Mouse (Mus musculus): ENCODE data around the gene Syn3. TPM values are rescaled to one million over a fixed set of nuclear protein-coding genes. Genes with fewer than 3 reads are reported as not detected.

Gene Syn3
- polyA plus RNA-seq, 1 experiment, result 2.6 TPM

DNA sequence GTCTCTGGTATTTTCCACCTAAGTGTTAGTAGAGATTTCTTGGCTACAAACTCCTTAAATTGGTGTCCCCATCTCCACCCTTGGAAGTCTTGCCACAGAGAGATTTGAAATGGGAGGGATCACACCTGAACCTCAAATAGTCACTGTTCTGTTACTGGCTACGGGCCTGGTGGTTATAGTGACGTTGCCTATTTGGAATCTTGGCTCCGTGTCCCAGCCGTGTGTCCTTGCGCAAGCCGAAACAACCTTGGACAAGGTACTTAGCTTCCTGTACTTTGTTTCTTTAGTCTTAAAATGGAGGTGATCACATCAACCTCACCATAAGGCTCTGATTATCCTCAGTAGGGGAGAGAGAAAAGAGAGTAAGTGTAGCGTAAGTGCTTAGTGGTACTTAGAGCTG lies 212.2 kb downstream of the Syn3 start:
- Histone ChIP-seq H3K27me3 (ENCODE audit: control insufficient read depth, insufficient read depth, low read length, poor library complexity, severe bottlenecking) (no peaks in the 10 kb centered on the region), H3K27ac (ENCODE audit: insufficient read depth, low read length) (no peak overlapping the region), H3K9ac (ENCODE audit: low read depth, poor library complexity, severe bottlenecking) (no peak overlapping the region), H3K4me1 (ENCODE audit: control insufficient read depth, insufficient read depth, low read length) (no peaks in the 10 kb centered on the region), H3K4me3 (ENCODE audit: low read depth, low read length) (no peak overlapping the region), H3K9me3 (replicated peaks; ENCODE audit: control insufficient read depth, insufficient read depth, low read length, poor library complexity, severe bottlenecking) (no peaks in the 10 kb centered on the region), H3K36me3 (ENCODE audit: control insufficient read depth, insufficient read depth, low read length, poor library complexity, severe bottlenecking) (no peaks in the 10 kb centered on the region)
- TF ChIP-seq CTCF (IDR thresholded peaks at IDR 0.05; ENCODE audit: low read depth, low read length) (no peak), POLR2A (IDR thresholded peaks at IDR 0.05; ENCODE audit: insufficient read depth, low read length) (no peak), EP300 (IDR thresholded peaks at IDR 0.05; ENCODE audit: insufficient read depth, low read depth, low read length) (no peak)

GRCm38 (mm10) chr10:86281238-86281637 lies 217.5 kb downstream of the Syn3 start:
- no peaks in the 10 kb centered on the region for H3K9me3 ChIP-seq (replicated peaks; ENCODE audit: control insufficient read depth, insufficient read depth, low read length, poor library complexity, severe bottlenecking)
- TF ChIP-seq CTCF (IDR thresholded peaks at IDR 0.05; ENCODE audit: low read depth, low read length) (no peak), POLR2A (IDR thresholded peaks at IDR 0.05; ENCODE audit: insufficient read depth, low read length) (no peak), EP300 (IDR thresholded peaks at IDR 0.05; ENCODE audit: insufficient read depth, low read depth, low read length) (no peak)
- H3K27me3 ChIP-seq (ENCODE audit: control insufficient read depth, insufficient read depth, low read length, poor library complexity, severe bottlenecking), result no peaks in the 10 kb centered on the region

DNA sequence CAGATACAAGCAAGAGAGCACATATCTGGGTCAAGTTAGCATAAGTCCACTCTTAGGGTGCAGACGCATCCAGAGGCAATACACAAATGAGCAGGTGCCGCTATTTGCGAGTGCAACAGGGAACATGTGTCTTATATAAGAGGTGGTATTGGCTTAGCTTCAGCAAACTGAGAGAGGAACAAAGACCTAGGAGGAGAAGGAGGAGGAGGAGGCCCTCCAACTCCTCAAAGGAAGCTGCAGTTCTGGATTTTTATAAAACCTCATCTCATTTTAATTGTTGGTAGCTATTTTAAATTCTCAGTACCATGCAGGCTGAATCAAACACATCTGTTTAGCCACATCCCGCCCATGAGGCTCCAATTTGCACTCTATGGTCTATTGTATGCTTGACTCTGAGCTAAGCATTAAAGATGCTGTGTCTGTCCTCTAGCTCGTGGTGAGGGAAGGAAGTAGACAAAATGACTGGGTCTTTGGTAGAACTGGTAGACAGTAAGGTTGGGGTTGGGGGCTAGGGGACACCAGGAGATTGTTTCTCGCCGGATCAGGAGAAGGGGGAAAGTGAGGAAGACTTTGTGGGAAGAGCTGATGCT lies 219.0 kb downstream of the Syn3 start:
- Histone ChIP-seq H3K9me3 (replicated peaks; ENCODE audit: control insufficient read depth, insufficient read depth, low read length, poor library complexity, severe bottlenecking) (no peaks in the 10 kb centered on the region), H3K27ac (ENCODE audit: insufficient read depth, low read length) (no peak overlapping the region), H3K36me3 (ENCODE audit: control insufficient read depth, insufficient read depth, low read length, poor library complexity, severe bottlenecking) (no peaks in the 10 kb centered on the region), H3K27me3 (ENCODE audit: control insufficient read depth, insufficient read depth, low read length, poor library complexity, severe bottlenecking) (no peaks in the 10 kb centered on the region), H3K4me3 (ENCODE audit: low read depth, low read length) (no peak overlapping the region), H3K4me1 (ENCODE audit: control insufficient read depth, insufficient read depth, low read length) (no peaks in the 10 kb centered on the region), H3K9ac (ENCODE audit: low read depth, poor library complexity, severe bottlenecking) (no peak overlapping the region)
- TF ChIP-seq CTCF (IDR thresholded peaks at IDR 0.05; ENCODE audit: low read depth, low read length) (no peak), EP300 (IDR thresholded peaks at IDR 0.05; ENCODE audit: insufficient read depth, low read depth, low read length) (no peak), POLR2A (IDR thresholded peaks at IDR 0.05; ENCODE audit: insufficient read depth, low read length) (no peak)

More at GRCm38 (mm10) chr10:86281238-86281637, 217.5 kb downstream of the Syn3 start:
- H3K4me3 ChIP-seq (ENCODE audit: low read depth, low read length), result no peak overlapping the region
- no peaks in the 10 kb centered on the region for H3K4me1 ChIP-seq (ENCODE audit: control insufficient read depth, insufficient read depth, low read length)
- no peaks in the 10 kb centered on the region for H3K36me3 ChIP-seq (ENCODE audit: control insufficient read depth, insufficient read depth, low read length, poor library complexity, severe bottlenecking)
- no peak overlapping the region for H3K9ac ChIP-seq (ENCODE audit: low read depth, poor library complexity, severe bottlenecking)
- H3K27ac ChIP-seq (ENCODE audit: insufficient read depth, low read length), result no peak overlapping the region

GRCm38 (mm10) chr10:86278481-86278880 lies 220.2 kb downstream of the Syn3 start:
- H3K4me1 ChIP-seq (ENCODE audit: control insufficient read depth, insufficient read depth, low read length), result no peaks in the 10 kb centered on the region
- no peak overlapping the region for H3K9ac ChIP-seq (ENCODE audit: low read depth, poor library complexity, severe bottlenecking)
- H3K9me3 ChIP-seq (replicated peaks; ENCODE audit: control insufficient read depth, insufficient read depth, low read length, poor library complexity, severe bottlenecking), result no peaks in the 10 kb centered on the region
- TF ChIP-seq EP300 (IDR thresholded peaks at IDR 0.05; ENCODE audit: insufficient read depth, low read depth, low read length), result no peak
- H3K27ac ChIP-seq (ENCODE audit: insufficient read depth, low read length), result no peak overlapping the region
- no peaks in the 10 kb centered on the region for H3K36me3 ChIP-seq (ENCODE audit: control insufficient read depth, insufficient read depth, low read length, poor library complexity, severe bottlenecking)
- H3K27me3 ChIP-seq (ENCODE audit: control insufficient read depth, insufficient read depth, low read length, poor library complexity, severe bottlenecking), result no peaks in the 10 kb centered on the region
- H3K4me3 ChIP-seq (ENCODE audit: low read depth, low read length), result no peak overlapping the region

- no peak overlapping the region for H3K4me3 ChIP-seq (ENCODE audit: low read depth, low read length)
- no peak overlapping the region for H3K9ac ChIP-seq (ENCODE audit: low read depth, poor library complexity, severe bottlenecking)
- no peaks in the 10 kb centered on the region for H3K36me3 ChIP-seq (ENCODE audit: control insufficient read depth, insufficient read depth, low read length, poor library complexity, severe bottlenecking)
- TF ChIP-seq POLR2A (IDR thresholded peaks at IDR 0.05; ENCODE audit: insufficient read depth, low read length) (no peak), EP300 (IDR thresholded peaks at IDR 0.05; ENCODE audit: insufficient read depth, low read depth, low read length) (no peak), CTCF (IDR thresholded peaks at IDR 0.05; ENCODE audit: low read depth, low read length) (no peak)
- H3K27ac ChIP-seq (ENCODE audit: insufficient read depth, low read length), result no peak overlapping the region
- H3K4me1 ChIP-seq (ENCODE audit: control insufficient read depth, insufficient read depth, low read length), result no peaks in the 10 kb centered on the region
- H3K27me3 ChIP-seq (ENCODE audit: control insufficient read depth, insufficient read depth, low read length, poor library complexity, severe bottlenecking), result no peaks in the 10 kb centered on the region
- H3K9me3 ChIP-seq (replicated peaks; ENCODE audit: control insufficient read depth, insufficient read depth, low read length, poor library complexity, severe bottlenecking), result no peaks in the 10 kb centered on the region
Measured at GRCm38 (mm10) chr10:86277327-86277726, 221.4 kb downstream of the Syn3 start.

- Histone ChIP-seq H3K9ac (ENCODE audit: low read depth, poor library complexity, severe bottlenecking) (no peak overlapping the region), H3K27ac (ENCODE audit: insufficient read depth, low read length) (no peak overlapping the region), H3K9me3 (replicated peaks; ENCODE audit: control insufficient read depth, insufficient read depth, low read length, poor library complexity, severe bottlenecking) (no peaks in the 10 kb centered on the region), H3K4me3 (ENCODE audit: low read depth, low read length) (no peak overlapping the region), H3K27me3 (ENCODE audit: control insufficient read depth, insufficient read depth, low read length, poor library complexity, severe bottlenecking) (no peaks in the 10 kb centered on the region), H3K36me3 (ENCODE audit: control insufficient read depth, insufficient read depth, low read length, poor library complexity, severe bottlenecking) (no peaks in the 10 kb centered on the region), H3K4me1 (ENCODE audit: control insufficient read depth, insufficient read depth, low read length) (no peaks in the 10 kb centered on the region)
- no peak for TF ChIP-seq CTCF (IDR thresholded peaks at IDR 0.05; ENCODE audit: low read depth, low read length)
- TF ChIP-seq EP300 (IDR thresholded peaks at IDR 0.05; ENCODE audit: insufficient read depth, low read depth, low read length), result no peak
- no peak for TF ChIP-seq POLR2A (IDR thresholded peaks at IDR 0.05; ENCODE audit: insufficient read depth, low read length)
Measured at GRCm38 (mm10) chr10:86275585-86275984, 223.1 kb downstream of the Syn3 start.

Measured in ES-Bruce4 (cell line).